Mouse (Mus musculus) liver, adult (tissue): ENCODE measurements around the gene Ythdf1.

Experiments used
- GATA4 ChIP-seq: IDR thresholded peaks from 2 replicates; pipeline ENCODE4 v1.6.1; 2014; ENCODE audit warnings: mild to moderate bottlenecking, low read length; ENCODE audit not compliant: insufficient replicate concordance

Gene Ythdf1

GRCm38 (mm10) chr2:180894029-180894623 lies 26.6 kb downstream of the Ythdf1 start:
- no peak for TF ChIP-seq GATA4

GRCm38 (mm10) chr2:180893537-180894028 lies 27.2 kb downstream of the Ythdf1 start:
- TF ChIP-seq GATA4: no peak

- no peak for TF ChIP-seq GATA4
These were observed 27.8 kb downstream of the Ythdf1 start for GRCm38 (mm10) chr2:180892841-180893521.

- no peak for TF ChIP-seq GATA4
These were observed 28.9 kb downstream of the Ythdf1 start for GRCm38 (mm10) chr2:180891835-180892323.

GRCm38 (mm10) chr2:180891075-180891834 lies 29.5 kb downstream of the Ythdf1 start:
- TF ChIP-seq GATA4: no peak

- TF ChIP-seq GATA4: no peak
These were observed 30.2 kb downstream of the Ythdf1 start for GRCm38 (mm10) chr2:180890422-180891074.

GRCm38 (mm10) chr2:180889921-180890280 lies 30.8 kb downstream of the Ythdf1 start:
- no peak for TF ChIP-seq GATA4

- no peak for TF ChIP-seq GATA4
These were observed 31.4 kb downstream of the Ythdf1 start for GRCm38 (mm10) chr2:180889271-180889920.

- no peak for TF ChIP-seq GATA4
These were observed 35.5 kb downstream of the Ythdf1 start for GRCm38 (mm10) chr2:180885270-180885669.

- TF ChIP-seq GATA4: no peak
These were observed 39.5 kb downstream of the Ythdf1 start for GRCm38 (mm10) chr2:180881281-180881680.

GRCm38 (mm10) chr2:180879365-180880067 lies 41.2 kb downstream of the Ythdf1 start:
- TF ChIP-seq GATA4: no peak

GRCm38 (mm10) chr2:180870006-180870405 lies 50.7 kb downstream of the Ythdf1 start:
- TF ChIP-seq GATA4: no peak

GRCm38 (mm10) chr2:180861561-180861960 lies 59.2 kb downstream of the Ythdf1 start:
- no peak for TF ChIP-seq GATA4

- no peak for TF ChIP-seq GATA4
These were observed 63.6 kb downstream of the Ythdf1 start for GRCm38 (mm10) chr2:180857121-180857520.
